Mouse (Mus musculus) monocyte, adult 5-6 weeks (primary cell): ENCODE measurements at regions not wholly inside any gene's neighbourhood (a gene's known extent, or its start where the extent isn't known, plus 50 kb on each side); places are given as distances from the start of the nearest gene placed in this dataset.

ENCODE experiments used
- ATAC-seq: fragments of 153-309, 156-312 bp; replicated peaks from 2 replicates; pipeline ENCODE4 v1.8.0; 2017; ENCODE audit warnings: mild to moderate bottlenecking; ENCODE audit not compliant: low TSS enrichment, insufficient number of reproducible peaks, severe bottlenecking, poor library complexity, low FRiP score

DNA sequence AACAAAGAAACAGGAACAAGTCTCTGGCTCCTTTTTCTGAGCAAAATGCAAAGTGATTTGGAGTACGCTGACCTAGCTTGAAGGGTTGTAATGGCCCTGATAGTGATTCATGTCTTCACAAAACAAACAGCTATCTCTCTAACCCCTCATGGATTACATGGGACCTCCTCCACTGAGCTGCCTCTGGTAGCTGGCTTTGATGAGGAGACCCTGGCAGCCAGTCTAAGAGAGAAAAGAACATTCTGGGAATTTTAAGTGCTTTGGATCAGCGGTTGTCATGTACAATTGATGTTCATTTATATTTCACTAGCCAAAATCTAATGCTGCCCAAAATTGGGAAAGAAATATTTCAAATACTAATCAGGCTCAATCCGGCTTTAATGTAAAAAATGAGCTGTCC lies 177.2 kb upstream of the Pard3b start:
- no peak for ATAC-seq

- ATAC-seq, result no peak
Observed at GRCm38 (mm10) chr1:61470617-61471214, 167.9 kb upstream of the Pard3b start.

DNA sequence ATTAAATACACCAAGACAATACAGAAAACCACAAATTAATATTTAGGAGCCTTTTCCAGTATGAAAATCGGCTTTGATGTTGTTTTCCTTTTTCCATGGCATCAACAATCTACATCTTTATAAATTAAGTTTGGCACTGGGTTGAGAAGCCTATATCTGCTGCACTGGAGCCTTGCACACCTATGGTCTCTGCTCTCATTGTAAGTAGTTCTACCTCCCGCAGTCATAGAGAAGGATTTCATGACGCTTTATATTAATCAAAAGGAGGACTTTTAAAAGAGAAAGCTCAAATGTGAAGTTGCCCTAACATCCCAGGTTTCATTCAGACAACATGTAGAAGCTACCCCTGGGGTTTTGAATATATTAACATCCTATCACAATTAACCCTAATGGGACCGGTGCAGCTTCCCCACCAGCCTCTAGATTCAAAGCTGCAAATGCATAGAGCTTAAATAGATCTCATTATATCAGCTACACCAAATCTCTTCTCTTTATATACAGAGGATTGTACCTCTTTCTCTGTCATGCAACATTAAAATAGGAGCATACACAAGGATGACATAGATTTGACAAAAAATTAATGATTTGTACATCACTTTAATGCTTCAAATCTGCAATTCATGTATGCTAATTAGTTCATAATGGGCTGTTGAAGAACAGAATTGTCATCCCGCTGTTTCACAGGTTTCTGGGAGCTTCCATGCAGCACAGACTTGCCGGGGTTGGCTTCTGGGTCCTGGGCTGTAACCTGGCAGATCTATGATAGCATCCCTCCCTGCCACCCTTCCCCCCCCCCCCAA lies 166.6 kb upstream of the Pard3b start:
- no peak for ATAC-seq

GRCm38 (mm10) chr1:61472579-61473242 lies 165.9 kb upstream of the Pard3b start:
- ATAC-seq, result no peak

GRCm38 (mm10) chr1:61485459-61485858 lies 153.2 kb upstream of the Pard3b start:
- ATAC-seq, result no peak

DNA sequence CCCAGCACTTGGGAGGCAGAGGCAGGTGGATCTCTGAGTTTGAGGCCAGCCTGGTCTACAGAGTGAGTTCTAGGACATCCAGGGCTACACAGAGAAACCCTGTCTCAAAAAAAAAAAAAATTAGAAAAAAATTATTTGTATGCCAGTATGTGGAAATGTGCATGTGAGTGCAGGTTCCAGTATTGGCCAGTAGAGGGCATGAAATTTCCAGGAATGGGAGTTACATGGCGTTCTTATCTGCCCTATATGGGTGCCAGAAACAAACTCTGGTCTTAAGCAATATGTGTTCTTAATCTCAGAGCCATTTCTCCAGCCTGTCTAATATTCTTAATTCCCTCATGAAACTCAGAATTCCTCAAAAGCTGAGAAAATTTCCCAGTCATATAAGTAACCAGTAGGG lies 113.7 kb upstream of the Pard3b start:
- no peak for ATAC-seq

- ATAC-seq, result no peak
Observed at GRCm38 (mm10) chr1:61525881-61526280, 112.7 kb upstream of the Pard3b start.

- ATAC-seq, result no peak
Observed at GRCm38 (mm10) chr1:61528757-61529156, 109.9 kb upstream of the Pard3b start.

- ATAC-seq, result no peak
Observed at GRCm38 (mm10) chr1:61530166-61530565, 108.5 kb upstream of the Pard3b start.

DNA sequence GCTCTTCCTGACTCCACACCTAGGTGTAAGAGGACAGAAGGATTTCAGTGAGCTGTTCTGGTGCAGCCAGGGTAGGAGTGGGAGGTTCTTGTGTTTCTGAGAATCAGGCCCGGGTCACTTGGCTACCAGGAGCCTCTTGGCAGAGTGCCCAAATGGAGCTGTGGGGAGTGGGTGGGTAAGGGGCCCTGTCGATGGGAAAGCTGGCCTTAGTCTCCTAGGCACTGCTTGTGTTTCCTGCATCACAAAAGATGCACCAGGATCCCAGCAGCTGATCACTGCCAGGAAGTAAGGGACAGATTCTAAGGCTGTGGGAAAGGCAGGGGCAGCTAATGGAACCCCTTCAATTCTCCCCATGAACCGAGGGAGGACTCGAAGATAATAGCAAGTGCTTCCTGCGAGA lies 107.1 kb upstream of the Pard3b start:
- no peak for ATAC-seq

GRCm38 (mm10) chr1:61540081-61540480 lies 98.5 kb upstream of the Pard3b start:
- no peak for ATAC-seq

DNA sequence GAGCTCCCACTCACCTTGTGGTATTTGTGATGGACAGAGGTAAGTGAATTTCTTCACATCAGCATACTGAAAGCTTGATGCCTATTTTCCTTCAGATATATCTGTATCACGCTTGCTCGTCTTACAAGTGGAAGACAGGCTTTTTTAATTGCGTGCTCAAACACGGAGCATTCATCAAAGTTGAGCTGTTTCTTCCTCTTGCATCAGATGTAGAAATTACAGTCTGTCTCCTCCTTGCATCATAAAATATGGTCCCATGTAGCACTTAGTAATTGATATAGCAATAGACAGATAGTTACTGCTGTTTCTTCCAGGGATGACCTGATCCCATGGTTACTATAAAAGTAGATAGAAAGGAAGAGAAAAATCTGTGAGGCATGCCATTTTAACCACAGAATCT lies 97.5 kb upstream of the Pard3b start:
- ATAC-seq, result no peak

DNA sequence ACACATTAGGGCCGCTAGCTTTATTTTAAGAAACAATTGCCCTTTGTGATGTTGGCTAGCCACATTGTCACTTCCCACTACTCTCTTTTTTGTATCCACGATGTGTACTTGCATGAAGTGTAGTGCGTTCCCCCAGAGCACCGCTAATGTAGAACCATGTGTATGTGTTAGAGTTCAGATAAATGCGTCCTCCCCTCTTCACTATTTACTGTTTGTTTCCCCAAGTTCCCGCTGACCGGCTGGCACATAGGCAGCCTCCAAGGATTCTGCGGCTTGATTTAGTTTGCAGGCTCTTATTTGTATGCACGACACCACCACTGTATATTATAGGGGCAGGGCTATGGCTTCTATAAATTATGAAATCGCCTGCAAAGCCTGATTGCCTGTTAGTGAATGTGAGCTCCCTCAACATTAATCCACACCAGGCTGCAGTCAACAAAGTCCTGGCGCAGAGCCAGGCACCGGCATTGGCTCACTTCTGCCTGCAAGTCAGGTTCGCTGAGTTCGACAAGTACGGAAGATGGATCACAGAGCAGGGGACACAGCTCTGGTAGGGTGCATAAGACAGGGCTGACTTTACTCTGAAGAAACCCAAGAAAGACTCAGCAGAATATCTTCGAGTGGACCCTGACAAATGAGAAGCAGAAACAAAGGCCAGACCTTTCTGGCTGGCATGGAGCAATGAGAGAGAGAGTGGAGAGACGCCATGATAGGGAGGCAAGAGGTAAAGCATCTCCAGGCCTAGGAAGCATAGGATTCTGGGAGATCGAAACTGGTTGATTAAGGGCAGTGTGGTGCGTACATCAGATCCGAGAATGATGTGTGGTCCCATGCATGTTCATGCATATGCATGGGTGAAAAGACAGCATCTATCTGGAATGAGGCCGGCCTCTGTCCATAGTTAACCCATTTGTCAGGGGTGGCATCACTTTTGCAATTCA lies 85.8 kb upstream of the Pard3b start:
- ATAC-seq, result no peak

GRCm38 (mm10) chr1:61559514-61559913 lies 79.1 kb upstream of the Pard3b start:
- no peak for ATAC-seq

DNA sequence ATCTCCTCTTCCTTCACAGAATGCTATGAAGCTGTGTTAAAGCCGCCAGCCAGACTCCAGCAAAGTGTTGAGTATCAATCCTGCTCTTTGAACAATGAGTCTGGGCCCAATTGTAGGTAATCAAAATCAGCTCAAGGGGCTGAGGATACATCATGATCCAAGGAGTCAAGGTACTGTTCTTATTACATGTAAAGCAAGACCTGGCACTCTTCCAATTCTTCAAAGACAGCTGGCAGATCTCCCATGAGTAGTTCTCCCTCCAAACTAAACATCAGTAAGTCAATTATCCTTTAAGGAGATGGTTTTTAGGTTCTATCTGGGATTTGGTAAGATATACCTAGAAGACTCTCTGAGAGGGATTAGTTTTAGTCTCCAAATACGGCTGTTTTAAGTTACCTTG lies 76.5 kb upstream of the Pard3b start:
- no peak for ATAC-seq

DNA sequence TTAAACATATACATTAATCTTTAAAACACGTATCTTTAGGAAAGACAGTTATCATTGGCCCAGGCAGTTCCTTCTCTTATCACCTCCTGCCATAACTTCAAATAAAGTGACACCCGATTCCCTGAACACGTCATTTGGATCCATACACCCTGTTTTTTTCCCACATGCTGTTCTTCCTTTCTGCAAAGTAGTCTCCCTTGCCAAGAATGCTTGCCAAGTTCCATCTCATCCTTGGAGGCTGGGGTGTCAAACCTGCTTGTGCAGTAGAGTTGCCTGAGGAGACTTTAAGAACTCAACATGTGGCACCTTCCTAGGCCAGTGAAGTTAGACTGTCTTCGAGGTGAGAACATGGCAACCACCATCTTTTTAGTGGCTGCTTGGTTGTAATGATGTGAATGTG lies 73.2 kb upstream of the Pard3b start:
- ATAC-seq, result no peak

DNA sequence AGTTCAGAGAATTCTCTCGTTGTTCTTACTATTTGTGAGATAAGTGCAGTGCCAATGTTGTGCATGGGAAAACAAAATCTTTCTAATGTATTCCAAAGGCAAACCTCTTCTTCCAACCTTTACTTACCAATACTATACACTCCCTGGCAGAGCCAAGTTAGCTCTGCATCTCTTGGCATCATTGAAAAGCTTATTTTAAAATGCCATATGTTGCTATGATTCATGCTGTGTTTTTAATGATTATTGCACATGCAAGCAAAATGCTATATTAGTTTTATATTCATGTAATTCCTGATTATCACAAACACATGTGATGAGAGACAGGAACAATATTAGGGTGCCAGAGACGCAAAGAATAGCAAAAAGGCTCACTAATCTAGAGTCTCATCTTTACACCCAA lies 64.3 kb upstream of the Pard3b start:
- no peak for ATAC-seq

DNA sequence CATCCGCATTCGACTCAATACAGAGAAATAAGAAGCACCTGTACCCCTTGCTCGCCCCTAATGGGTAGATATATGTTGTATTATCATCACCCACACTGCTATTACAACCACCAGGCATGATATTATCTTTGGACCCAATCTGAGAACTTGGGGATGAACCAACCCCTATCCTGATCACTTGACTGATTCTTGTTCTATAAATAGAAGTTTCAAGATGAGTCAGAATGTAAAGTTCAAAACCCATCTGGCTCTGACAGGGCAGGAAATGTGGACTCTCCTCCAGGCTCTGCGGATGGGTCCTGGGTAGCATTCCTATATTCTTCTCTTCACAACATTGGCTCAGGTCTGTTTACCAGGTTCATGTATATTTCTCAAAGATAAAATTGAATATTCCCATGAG lies 61.9 kb upstream of the Pard3b start:
- ATAC-seq, result no peak

- ATAC-seq, result no peak
Observed at GRCm38 (mm10) chr1:61587251-61587650, 51.4 kb upstream of the Pard3b start.
